8 mouse cellular contexts compared by ENCODE assay signal in the genomic region with DNA sequence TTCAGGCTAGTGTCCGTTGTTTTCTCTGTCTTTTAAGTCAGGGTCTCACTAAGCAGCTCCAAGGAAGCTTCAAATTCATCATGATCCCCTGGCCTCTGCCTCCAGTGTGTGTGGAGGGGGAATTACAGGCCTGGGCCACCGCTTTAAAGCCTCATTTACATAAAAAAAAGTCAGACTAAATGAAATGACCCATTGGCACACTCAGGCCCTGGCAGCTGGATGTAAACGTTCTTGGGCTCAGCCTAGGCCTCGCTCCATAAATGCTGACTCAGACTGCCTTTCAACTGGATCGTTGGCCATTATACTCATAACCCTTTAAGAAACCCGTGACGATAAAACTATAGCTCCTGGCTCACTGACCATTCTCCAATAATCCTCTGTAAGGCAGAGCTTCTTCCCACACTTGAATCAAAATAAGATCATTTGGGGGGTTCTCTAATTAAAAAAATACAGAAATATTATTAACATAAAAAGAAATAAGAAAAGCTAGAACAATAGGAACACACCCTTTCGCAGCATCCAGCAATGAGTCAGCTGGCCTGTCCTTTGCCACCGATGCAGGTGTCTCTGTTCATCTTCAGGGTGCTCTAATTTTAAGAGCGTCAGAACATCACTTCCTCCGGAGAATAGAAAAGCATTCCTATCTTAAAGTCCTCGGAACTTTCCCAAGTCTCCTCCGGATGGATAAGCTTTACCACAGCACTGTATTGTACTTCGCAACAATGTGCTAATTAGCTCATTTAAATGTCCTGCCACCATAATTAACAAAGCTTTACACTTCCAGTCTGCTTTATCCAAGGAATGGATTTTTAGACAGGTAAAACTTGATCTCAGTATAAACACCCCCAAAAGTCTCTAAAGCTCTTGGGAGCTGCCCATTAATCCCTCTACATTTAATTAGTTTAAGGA. TPM values are rescaled to one million over a fixed set of nuclear protein-coding genes. Genes with fewer than 3 reads are reported as not detected.
DNase-seq lines count a peak whose midpoint lies in the region; ATAC-seq and TF ChIP-seq lines count a peak whose summit lies in the region.

No protein-coding gene starts in this region.

- peaks cover 51% of the 10 kb centered on the region for H3K79me2 ChIP-seq in macrophage (ENCODE audit: inconsistent target)

- DNase-seq in lung, adult 2 months, result no peak
- DNase-seq in lung, postnatal 25 days (ENCODE audit: low spot score), result no peak
- DNase-seq in c-Kit-negative CD71-positive TER-119-positive erythroid progenitor cells, embryonic 14.5 days (ENCODE audit: low read depth, low spot score), result peak; percentile 29
- no peak for DNase-seq in right cerebral cortex, postnatal 4 days
- no peak for DNase-seq in frontal cortex, adult 2 months (ENCODE audit: extremely low spot score in 1 of 2, low spot score in 1 of 2)
- DNase-seq in frontal cortex, postnatal 25 days (ENCODE audit: low spot score in 2 of 2), result no peak

- TF ChIP-seq CTCF in lung, adult 2 months (IDR thresholded peaks at IDR 0.05; ENCODE audit: insufficient read depth, low read length), result no peak

- peak overlapping the region; percentile 86 for H3K4me3 ChIP-seq in lung, adult 2 months (replicated peaks; ENCODE audit: extremely low read depth, low read depth, low read length)
- H3K4me3 ChIP-seq in hindbrain, embryonic 12.5 days, result peak overlapping the region; percentile 67
- H3K4me3 ChIP-seq in macrophage (ENCODE audit: inconsistent target), result peak overlapping the region; percentile 77

- ATAC-seq in hindbrain, embryonic 12.5 days (ENCODE audit: low FRiP score), result peak; percentile 31

- H3K4me2 ChIP-seq in hindbrain, embryonic 12.5 days (replicated peaks), result peak overlapping the region; percentile 79

- peak overlapping the region; percentile 78 for H3K9ac ChIP-seq in hindbrain, embryonic 12.5 days

- WGBS in lung, adult 2 months, result 14% methylated on average over 14 of the region's 14 CpGs
- 22% methylated on average over 14 of the region's 14 CpGs for WGBS in hindbrain, embryonic 12.5 days
- 21% methylated on average over 14 of the region's 14 CpGs for WGBS in macrophage (ENCODE audit: missing documents)

- no peaks in the 10 kb centered on the region for H3K27me3 ChIP-seq in hindbrain, embryonic 12.5 days

- no peak for TF ChIP-seq POLR2A in lung, adult 2 months (IDR thresholded peaks at IDR 0.05; ENCODE audit: borderline replicate concordance, extremely low read depth, low read depth, low read length)

- H3K4me1 ChIP-seq in lung, adult 2 months (ENCODE audit: control insufficient read depth, insufficient read depth, low read length), result no peaks in the 10 kb centered on the region; the same call in 1 of the 2 replicates
- H3K4me1 ChIP-seq in hindbrain, embryonic 12.5 days, result peaks cover 11% of the 10 kb centered on the region

- H3K36me3 ChIP-seq in hindbrain, embryonic 12.5 days, result peaks cover 4% of the 10 kb centered on the region; the same call in 1 of the 2 replicates
- H3K36me3 ChIP-seq in macrophage (ENCODE audit: inconsistent target), result peaks cover 22% of the 10 kb centered on the region

- H3K27ac ChIP-seq in hindbrain, embryonic 12.5 days, result no peak overlapping the region
- H3K27ac ChIP-seq in macrophage, result peak overlapping the region; percentile 55

- no peaks in the 10 kb centered on the region; the same call in 1 of the 2 replicates for H3K9me3 ChIP-seq in hindbrain, embryonic 12.5 days (replicated peaks)

RNA-seq across cellular contexts. Expression of a gene that starts 1.1 kb away (rescaled TPM):
- 18.8 and 34.1 TPM in 2 replicates for polyA plus RNA-seq in lung, adult 2 months (2012; rRNA removed)
- polyA plus RNA-seq in hindbrain, embryonic 12.5 days (2016; fragmentation: Nextera tagmentation; extraction: Ambion mirVana), result 61.0 and 67.3 TPM in 2 replicates
- total RNA-seq in macrophage (2018; cell fraction: chromatin; rRNA removed), result 10 to 100 TPM; 15.7 to 81.6 (median 35.8) TPM
- total RNA-seq in macrophage (2018; cell fraction: cytosol; rRNA removed), result 100 to 1,000 TPM in 9 of 26 experiments, 10 to 100 TPM in 17; 65.9 to 115 (median 83.6) TPM
- total RNA-seq in macrophage (2018; cell fraction: nucleus; rRNA removed), result 10 to 100 TPM; 23.6 to 58.6 (median 37.3) TPM
- polyA plus RNA-seq in macrophage (2018), result 68.1 to 167 TPM (median 89.3 TPM) in 3 replicates
- 32.8 and 36.1 TPM in 2 replicates for polyA plus RNA-seq in frontal cortex, adult 2 months (2012; rRNA removed)

RNA-seq across cellular contexts. Expression of a gene that starts 44.7 kb away (rescaled TPM):
- polyA plus RNA-seq in lung, adult 2 months (2012; rRNA removed), result 2.8 and 3.6 TPM in 2 replicates
- 23.3 and 26.2 TPM in 2 replicates for polyA plus RNA-seq in hindbrain, embryonic 12.5 days (2016; fragmentation: Nextera tagmentation; extraction: Ambion mirVana)
- total RNA-seq in macrophage (2018; cell fraction: chromatin; rRNA removed), result 100 to 1,000 TPM in 2 of 26 experiments, 10 to 100 TPM in 24; 29.7 to 121 (median 65.0) TPM
- total RNA-seq in macrophage (2018; cell fraction: cytosol; rRNA removed), result 10 to 100 TPM in 12 of 26 experiments, 1 to 10 TPM in 14; 7.8 to 15.5 (median 9.7) TPM
- 10 to 100 TPM; 23.8 to 92.7 (median 44.0) TPM for total RNA-seq in macrophage (2018; cell fraction: nucleus; rRNA removed)
- polyA plus RNA-seq in macrophage (2018), result 5.3 to 8.0 TPM (median 7.3 TPM) in 3 replicates
- polyA plus RNA-seq in frontal cortex, adult 2 months (2012; rRNA removed), result 10.3 and 12.7 TPM in 2 replicates
